Mouse (Mus musculus) ovary, postnatal 10 days (tissue): Measurements from ENCODE around the gene Slc16a14.
"Not testable (repeated sequence)": the region's sequence is repeated elsewhere in the genome, so short reads cannot be mapped to it uniquely, and the experiment has no call there.

Source experiments
- DNase-seq: peaks from one replicate; pipeline ENCODE4 v3.0.0; 2022; ENCODE audit warnings: low spot score

Gene Slc16a14

GRCm38 (mm10) chr1:84934503-84935333, at the start of gene Slc16a14:
Gene Slc16a14 (minus strand): TSS chr1:84935134.
- peak; percentile 17 for DNase-seq

GRCm38 (mm10) chr1:84961779-84962178, 26.8 kb upstream of the Slc16a14 start:
- DNase-seq, result not testable (repeated sequence)

GRCm38 (mm10) chr1:84957713-84958112, 22.8 kb upstream of the Slc16a14 start:
- DNase-seq, result not testable (repeated sequence)

- not testable (repeated sequence) for DNase-seq
Observed at GRCm38 (mm10) chr1:84956771-84957170, 21.8 kb upstream of the Slc16a14 start.

GRCm38 (mm10) chr1:84952456-84953181, 17.7 kb upstream of the Slc16a14 start:
- no peak for DNase-seq

- DNase-seq, result no peak
Observed at GRCm38 (mm10) chr1:84951566-84951965, 16.6 kb upstream of the Slc16a14 start.

GRCm38 (mm10) chr1:84947390-84947789, 12.5 kb upstream of the Slc16a14 start:
- DNase-seq, result no peak

GRCm38 (mm10) chr1:84945950-84946349, 11.0 kb upstream of the Slc16a14 start:
- no peak for DNase-seq

GRCm38 (mm10) chr1:84943549-84943948, 8.6 kb upstream of the Slc16a14 start:
- DNase-seq, result no peak

- DNase-seq, result no peak
Observed at GRCm38 (mm10) chr1:84942666-84943065, 7.7 kb upstream of the Slc16a14 start.

- no peak for DNase-seq
Observed at GRCm38 (mm10) chr1:84940322-84940721, 5.4 kb upstream of the Slc16a14 start.

- no peak for DNase-seq
Observed at GRCm38 (mm10) chr1:84939466-84939865, 4.5 kb upstream of the Slc16a14 start.

- DNase-seq, result no peak
Observed at GRCm38 (mm10) chr1:84936716-84937510, 2.0 kb upstream of the Slc16a14 start.

GRCm38 (mm10) chr1:84935668-84936067, 734 bp upstream of the Slc16a14 start:
- DNase-seq, result no peak

- no peak for DNase-seq
Observed at GRCm38 (mm10) chr1:84934151-84934502, 807 bp downstream of the Slc16a14 start.

- DNase-seq, result peak; percentile 56
Observed at GRCm38 (mm10) chr1:84933472-84934150, 1.3 kb downstream of the Slc16a14 start.

- no peak for DNase-seq
Observed at GRCm38 (mm10) chr1:84925599-84925998, 9.3 kb downstream of the Slc16a14 start.

GRCm38 (mm10) chr1:84924134-84924533, 10.8 kb downstream of the Slc16a14 start:
- DNase-seq, result no peak

GRCm38 (mm10) chr1:84923432-84923831, 11.5 kb downstream of the Slc16a14 start:
- DNase-seq, result no peak

GRCm38 (mm10) chr1:84918865-84919264, 16.1 kb downstream of the Slc16a14 start:
- DNase-seq, result no peak

- DNase-seq, result no peak
Observed at GRCm38 (mm10) chr1:84915010-84915409, 19.9 kb downstream of the Slc16a14 start.

- DNase-seq, result no peak
Observed at GRCm38 (mm10) chr1:84912571-84912970, 22.4 kb downstream of the Slc16a14 start.
